Mouse (Mus musculus): ENCODE data around the gene Sfxn3.

The Sfxn3 gene

DNA sequence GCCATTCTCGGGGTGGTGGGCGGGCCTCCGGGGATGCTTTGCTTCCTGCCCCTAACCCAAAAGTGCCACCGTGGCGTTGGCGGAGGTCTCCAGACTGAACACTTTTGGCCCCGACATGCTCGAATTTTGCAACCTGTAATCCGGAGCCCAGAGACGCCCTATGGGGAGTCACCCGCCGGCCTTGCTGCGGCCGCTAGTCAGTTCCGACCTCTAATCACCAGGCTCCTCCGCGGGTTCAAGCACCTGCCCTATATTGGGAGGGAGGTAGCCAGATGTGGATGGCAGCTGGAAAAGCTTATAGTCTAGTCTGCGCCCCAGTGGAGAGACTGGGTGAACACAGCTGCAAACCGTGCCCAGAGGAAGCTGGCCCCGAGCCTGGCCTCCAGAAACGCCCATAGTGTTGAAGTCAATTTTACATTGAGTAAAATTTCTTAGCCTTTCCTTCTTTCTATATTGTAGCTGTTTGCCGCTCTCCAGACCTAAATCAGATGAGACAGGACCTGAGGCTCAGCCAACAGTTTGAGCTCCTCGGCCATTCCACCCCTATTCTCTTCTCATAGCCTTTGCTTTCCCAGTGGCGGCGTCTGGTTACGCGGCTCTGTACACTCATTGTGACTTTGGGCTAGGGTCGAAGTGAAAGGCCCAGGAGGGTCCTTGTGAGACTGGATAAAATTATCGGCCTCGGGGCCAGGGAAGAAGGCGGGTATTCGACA, 28.2 kb downstream of the Sfxn3 start:
- DNase-seq (ENCODE audit: low read depth, low spot score), result no peak

DNA sequence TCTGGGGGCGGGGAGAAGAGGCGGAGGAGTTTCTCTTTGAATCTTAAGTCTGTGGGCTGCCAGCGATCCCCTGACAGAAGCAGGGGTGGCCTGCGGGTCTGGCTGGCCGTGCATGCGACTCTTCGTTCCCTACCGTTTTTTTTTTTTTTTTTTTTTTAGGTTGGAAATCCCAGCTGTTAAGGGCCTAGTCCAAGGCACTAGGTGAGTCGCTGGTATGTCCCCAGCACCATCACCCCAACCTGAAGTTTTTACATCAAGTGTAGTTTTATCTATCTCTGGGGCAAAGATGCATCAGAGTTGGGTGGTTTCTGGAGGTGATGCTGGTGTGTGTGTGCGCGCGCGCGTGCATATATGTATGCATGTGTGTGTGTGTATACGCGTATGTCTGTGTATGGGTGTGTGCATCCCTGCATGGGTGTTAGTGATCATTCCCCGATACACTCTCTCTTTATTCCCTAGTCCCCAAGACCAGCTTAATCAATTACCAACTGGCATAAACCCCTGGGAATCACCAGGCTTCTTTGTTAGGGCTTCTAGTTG, 28.8 kb downstream of the Sfxn3 start:
- no peak for DNase-seq (ENCODE audit: low read depth, low spot score)

DNA sequence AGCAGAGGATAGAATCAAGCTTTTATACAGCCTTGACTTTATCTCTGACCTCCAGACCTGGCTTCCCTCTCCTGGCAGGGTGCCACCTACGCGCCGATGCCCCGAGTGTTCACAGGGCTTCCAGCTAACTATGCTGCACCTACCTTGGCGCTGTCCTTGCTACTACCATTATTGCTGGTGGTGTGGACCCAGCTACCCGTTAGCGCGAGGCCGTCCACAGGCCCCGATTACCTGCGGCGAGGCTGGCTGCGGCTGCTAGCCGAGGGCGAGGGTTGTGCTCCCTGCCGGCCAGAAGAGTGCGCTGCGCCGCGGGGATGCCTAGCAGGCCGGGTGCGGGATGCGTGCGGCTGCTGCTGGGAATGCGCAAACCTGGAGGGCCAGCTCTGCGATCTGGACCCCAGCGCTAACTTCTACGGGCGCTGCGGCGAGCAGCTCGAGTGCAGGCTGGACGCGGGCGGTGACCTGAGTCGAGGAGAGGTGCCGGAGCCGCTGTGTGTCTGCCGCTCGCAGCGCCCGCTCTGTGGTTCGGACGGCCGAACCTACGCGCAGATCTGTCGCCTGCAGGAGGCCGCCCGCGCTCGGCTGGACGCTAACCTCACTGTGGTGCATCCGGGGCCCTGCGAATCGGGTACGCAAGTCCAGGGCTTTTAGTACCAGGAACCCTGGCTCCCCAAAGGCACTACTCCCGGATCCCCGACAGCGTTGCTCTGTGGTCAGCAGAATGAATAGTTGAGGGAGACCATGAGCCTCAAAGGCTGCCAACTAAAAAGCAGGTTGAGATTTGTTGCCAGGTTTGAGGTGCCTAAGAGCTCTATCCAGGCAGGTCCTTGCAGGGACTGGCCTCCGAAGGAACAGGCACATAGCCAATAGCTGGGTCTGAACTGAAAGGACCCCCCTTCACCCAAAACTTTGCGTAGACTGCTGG, 29.5 kb downstream of the Sfxn3 start:
- DNase-seq (ENCODE audit: low read depth, low spot score), result no peak

DNA sequence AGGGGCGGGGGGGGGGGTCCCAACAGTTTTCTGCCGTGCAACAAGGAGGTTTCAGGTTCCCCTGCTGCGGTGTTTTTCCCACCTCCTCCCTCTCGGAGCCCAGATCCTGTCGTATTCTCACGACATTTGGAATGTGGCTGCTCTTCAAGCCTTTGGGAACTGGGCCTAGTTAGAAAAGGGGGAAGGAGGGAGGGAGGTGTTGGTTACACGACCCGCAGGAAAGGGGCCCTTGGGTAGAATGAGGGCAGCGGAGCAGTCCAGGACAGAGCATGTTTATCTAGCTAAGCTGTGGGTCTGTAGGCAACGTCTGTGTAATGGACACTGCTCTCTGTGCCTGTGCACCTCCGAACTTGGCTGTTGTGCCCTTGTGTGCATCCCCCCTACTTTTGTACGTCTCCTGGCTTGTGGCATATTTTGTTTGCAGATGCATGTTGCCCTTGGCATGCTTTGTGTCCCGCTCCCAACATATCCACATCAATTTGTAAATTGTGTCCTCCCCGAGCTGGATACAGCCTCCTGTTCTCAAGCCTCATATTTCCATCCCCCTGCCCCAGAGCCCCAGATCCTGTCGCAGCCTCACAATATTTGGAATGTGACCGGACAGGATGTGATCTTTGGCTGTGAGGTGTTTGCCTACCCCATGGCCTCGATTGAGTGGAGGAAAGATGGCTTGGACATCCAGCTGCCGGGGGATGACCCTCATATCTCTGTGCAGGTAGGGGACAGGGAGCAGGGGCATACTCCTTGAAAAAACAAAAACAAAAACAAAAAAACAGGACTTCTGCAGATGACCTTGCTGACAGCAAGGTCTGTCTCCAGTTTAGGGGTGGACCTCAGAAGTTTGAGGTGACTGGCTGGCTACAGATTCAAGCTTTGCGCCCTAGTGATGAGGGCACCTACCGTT, 30.7 kb downstream of the Sfxn3 start:
- DNase-seq (ENCODE audit: low read depth, low spot score), result no peak

DNA sequence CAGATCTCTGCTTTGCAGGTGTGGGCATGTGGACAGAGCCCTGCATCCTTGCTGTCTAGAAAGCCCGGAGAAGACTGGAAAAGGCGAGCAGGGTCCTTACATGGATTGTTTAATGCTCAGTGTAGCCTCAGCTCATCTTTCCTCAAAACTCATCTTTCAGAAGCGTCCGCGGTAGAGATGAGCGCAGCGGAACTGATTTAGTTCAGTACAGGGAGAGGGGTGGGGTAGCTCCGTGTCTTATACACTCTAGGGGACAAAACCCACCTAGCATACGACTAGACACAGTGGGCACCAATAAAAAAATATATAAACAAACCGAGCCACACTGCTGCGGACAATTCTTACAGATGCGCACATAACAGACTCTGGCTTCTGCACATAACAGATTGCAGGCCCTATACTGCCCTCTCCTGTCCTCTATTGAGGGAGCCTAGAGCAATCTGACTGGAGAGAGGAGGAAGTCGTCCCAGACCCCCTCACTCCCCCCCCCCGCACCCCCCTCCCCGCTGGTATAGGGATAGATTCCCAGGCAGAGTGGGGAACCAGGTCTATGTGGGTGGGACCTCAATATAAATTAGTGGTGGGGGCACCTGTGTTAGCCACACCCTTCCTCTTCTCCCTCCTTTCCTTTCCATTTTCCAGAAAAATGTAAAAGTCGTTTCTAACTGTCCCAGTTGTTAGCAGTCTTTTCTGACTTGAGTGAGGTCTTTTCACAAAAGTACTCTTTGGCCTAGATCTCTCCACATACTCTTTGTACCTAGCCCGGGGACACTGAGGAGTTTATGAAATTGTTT, 31.9 kb downstream of the Sfxn3 start:
- DNase-seq (ENCODE audit: low read depth, low spot score), result no peak

DNA sequence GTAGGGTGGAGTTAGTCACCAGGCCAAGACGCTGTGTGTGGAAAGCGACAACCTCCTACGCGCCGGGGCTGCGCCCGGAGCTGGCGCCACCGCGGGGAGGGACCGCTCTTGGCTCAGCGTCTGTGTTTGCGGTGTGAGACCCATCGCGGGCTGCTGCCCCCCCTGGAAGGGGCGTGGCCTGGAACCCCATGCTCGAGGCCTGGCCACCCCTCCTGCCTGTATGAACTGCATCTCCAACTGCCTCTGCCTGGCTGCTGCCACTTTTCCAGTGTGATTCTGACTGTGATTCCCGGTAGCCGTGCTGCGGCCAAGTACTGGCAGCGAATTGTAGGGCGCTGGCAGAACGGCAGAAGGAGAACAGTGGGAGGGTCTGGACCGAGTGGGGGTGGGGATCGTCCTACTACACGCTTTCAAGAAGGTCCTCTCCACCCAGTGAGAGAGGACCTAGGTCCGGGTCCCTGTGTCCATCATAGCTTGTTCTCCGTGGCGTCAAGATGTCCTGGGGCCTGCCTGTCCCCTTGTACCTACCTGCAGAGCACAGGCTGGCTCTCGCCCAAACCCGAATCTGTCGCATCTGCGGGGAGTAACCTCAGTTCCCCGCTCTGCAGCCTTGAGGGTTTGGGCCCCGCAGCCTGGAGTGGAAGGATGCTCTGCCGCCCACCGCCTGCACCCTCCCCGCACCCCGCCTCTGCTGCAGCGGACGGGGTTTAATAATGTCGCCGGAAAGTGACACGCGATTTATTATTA, 32.6 kb downstream of the Sfxn3 start:
- no peak for DNase-seq (ENCODE audit: low read depth, low spot score)

DNA sequence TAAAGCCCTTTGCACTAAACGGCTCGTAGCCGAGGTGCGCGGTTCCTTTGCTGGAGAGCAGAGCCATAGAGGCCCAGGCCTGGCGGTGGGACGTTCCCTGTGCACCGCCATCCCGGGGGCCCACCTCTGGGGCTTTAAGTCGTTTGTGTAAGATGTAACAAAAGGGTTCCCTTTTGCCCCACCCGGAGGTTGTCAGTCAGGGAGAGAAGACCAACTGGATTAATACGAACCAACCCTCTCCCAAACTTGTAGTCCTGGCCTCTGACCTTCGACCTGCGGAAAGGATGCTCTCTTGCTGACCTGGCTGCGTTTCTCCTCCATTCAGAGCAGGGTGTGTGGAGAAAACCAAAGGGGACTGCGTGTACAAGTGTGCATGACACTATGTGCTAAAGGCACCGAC, 33.4 kb downstream of the Sfxn3 start:
- DNase-seq (ENCODE audit: low read depth, low spot score), result no peak

DNA sequence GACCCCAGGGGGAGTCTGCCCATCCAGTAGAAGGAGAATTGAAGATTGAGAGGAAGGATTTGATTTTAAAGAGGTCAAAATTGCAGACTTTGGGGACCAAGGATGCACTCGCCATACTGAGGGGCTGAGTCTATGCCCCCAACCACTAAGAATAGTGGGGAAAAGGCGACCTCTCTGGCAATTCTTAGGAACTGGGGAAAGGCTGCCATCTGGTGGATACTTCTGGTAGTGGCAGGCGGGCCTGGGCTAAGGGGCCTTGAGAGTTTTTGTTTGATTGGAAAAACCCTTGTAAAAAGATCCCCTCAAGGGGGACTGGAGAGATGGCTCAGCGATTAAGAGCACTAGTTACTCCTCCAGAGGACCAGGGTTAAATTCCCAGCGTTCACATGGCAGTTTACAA, 34.0 kb downstream of the Sfxn3 start:
- DNase-seq (ENCODE audit: low read depth, low spot score), result no peak

DNA sequence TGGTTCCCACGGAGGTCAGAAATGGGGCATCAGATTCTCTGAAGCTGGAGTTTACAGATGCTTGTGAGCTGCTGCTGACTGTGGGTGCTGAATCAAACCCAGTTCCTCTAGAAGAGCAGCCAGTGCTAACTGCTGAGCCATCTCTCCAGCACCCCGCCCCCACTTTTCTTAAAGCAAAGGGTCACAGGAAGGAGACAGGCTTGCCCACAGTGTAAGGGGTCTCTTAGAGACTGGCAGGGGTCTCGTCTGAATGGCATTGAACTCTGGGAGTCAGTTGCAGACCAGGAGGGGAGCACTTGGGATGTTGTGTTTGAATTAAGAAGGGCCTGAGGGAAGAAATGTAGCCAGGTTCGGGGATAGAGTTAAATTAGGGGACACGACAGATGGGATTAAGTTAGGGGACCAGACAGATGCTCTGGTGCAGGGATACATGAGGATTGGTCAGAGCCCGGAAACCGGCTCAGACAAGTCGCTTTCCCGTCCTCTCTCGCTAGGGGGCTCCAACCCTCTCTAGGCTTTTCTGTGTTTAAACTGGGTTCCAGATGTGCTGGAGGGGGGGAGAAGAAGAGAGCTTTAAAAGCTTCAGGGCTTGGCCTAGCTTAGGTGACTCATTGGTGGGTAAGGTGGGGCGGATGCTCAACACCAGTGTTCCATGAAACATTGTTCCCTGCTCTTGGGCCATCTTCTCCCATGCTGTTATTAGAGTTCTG, 34.7 kb downstream of the Sfxn3 start:
- DNase-seq (ENCODE audit: low read depth, low spot score), result no peak

DNA sequence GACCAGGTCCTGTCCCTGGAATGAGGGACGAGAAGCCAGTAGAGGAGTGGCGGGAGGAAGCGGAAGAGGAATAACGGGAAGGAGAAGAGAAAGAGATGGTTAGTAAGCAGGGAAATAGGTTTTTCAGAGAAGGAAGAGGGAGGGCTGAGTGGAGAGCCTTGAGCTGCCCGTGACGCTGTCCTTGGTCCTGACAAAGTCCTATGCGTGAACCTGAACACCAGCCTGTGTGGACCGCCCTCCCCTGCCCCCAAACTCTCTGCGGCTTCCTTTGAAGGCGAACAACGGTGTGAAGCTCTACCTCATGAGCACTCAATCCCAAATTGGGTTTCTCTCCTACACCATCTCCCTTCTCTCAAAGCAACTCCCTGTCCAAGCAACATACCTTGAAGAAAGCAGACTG, 50.6 kb downstream of the Sfxn3 start:
- no peak for DNase-seq (ENCODE audit: low read depth, low spot score)

DNA sequence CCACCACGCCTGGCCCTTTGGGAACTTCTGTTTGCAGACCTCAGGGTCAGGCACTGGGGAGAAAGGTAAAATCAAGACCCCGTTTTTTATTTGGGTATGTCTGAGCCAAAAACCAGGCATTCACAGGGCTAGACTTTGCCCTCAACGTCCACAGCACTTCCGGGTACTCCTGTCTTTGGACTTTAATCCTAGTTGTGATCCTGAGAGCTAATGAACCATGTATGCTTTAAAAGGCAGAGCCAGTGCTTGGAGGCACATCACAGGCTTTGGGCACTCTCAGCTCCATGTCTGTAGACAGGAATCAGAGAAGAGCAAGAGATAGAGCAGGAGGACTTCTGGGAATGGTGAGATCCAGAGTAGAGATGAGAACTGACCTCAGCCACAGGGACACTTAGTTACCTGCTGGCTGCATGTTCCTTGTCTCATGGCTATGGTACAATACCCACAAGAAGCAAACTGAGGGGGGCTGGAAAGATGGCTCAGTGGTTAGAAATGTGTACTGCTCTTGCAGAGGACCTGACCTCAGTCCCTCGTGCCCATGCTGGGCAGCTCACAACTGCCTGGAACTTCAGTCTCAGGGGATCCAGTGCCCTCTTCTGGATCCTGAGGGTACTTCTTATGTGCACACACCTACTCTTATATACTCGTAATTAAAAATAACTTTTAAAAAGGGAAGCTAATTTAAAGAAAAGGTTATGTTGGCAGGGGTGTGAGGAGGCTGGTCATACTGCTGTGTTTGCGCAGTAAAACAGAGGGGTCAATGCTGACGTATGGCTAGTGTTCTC, 53.4 kb downstream of the Sfxn3 start:
- no peak for DNase-seq (ENCODE audit: low read depth, low spot score)

DNA sequence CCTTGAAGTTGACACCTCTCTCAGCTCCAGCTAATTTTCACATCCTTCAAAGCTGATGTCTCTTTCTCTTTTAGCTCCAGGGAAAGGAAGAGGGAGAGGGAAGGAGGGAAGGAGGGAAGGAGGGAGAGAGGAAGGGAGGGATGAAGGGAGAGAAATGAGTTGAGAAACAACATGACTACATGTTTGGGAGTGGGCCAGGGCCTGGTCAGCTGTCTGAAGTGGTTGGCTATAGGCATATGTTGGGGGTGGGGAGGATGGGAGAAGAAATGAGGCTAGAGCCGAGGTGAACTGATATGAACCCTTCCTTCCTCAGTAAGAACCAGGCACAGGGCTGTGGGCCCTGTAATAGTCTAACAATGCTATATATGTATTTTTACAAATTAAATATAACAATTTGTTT, 58.3 kb downstream of the Sfxn3 start:
- no peak for DNase-seq (ENCODE audit: low read depth, low spot score)
